Mouse (Mus musculus): ENCODE results near the gene Map2k1. TPM values are rescaled to one million over a fixed set of nuclear protein-coding genes. Genes with fewer than 3 reads are reported as not detected.
"Not testable (repeated sequence)": the region's sequence is repeated elsewhere in the genome, so short reads cannot be mapped to it uniquely, and the experiment has no call there.

Gene Map2k1
- polyA plus RNA-seq, 1 experiment from 2014 or later = 80.7 TPM

- H3K9me3 ChIP-seq (replicated peaks; ENCODE audit: control insufficient read depth, low read length) = no peaks in the 10 kb centered on the region
- H3K27me3 ChIP-seq (ENCODE audit: control insufficient read depth, insufficient read depth, low read length) = no peaks in the 10 kb centered on the region
- WGBS = 78% methylated on average over 4 of the region's 4 CpGs
- no peaks in the 10 kb centered on the region for H3K4me1 ChIP-seq (ENCODE audit: control insufficient read depth, insufficient read depth, low read length)
- H3K27ac ChIP-seq (ENCODE audit: low read length) = no peak overlapping the region
- H3K4me2 ChIP-seq (ENCODE audit: low read depth, low read length) = no peak overlapping the region
- ATAC-seq (ENCODE audit: insufficient read depth, low FRiP score) = no peak
- H3K36me3 ChIP-seq (ENCODE audit: control insufficient read depth, insufficient read depth, low read length) = no peaks in the 10 kb centered on the region
- no peak overlapping the region for H3K4me3 ChIP-seq (replicated peaks; ENCODE audit: low read length)
- H3K9ac ChIP-seq (ENCODE audit: low read length) = no peak overlapping the region
Observed at GRCm38 (mm10) chr9:64274291-64274690, 20.9 kb upstream of the Map2k1 start.

- H3K4me2 ChIP-seq (ENCODE audit: low read depth, low read length) = no peak overlapping the region
Observed at GRCm38 (mm10) chr9:64273757-64274156, 20.3 kb upstream of the Map2k1 start.

GRCm38 (mm10) chr9:64272611-64273010, 19.2 kb upstream of the Map2k1 start:
- 38% methylated on average over 7 of the region's 7 CpGs for WGBS
- Histone ChIP-seq H3K27ac (ENCODE audit: low read length) (no peak overlapping the region), H3K9me3 (replicated peaks; ENCODE audit: control insufficient read depth, low read length) (no peaks in the 10 kb centered on the region), H3K9ac (ENCODE audit: low read length) (no peak overlapping the region), H3K36me3 (ENCODE audit: control insufficient read depth, insufficient read depth, low read length) (no peaks in the 10 kb centered on the region), H3K4me3 (replicated peaks; ENCODE audit: low read length) (no peak overlapping the region), H3K4me1 (ENCODE audit: control insufficient read depth, insufficient read depth, low read length) (no peaks in the 10 kb centered on the region), H3K4me2 (ENCODE audit: low read depth, low read length) (no peak overlapping the region), H3K27me3 (ENCODE audit: control insufficient read depth, insufficient read depth, low read length) (no peaks in the 10 kb centered on the region)
- no peak for ATAC-seq (ENCODE audit: insufficient read depth, low FRiP score)

More at GRCm38 (mm10) chr9:64273757-64274156, 20.3 kb upstream of the Map2k1 start:
- Histone ChIP-seq H3K4me1 (ENCODE audit: control insufficient read depth, insufficient read depth, low read length) (no peaks in the 10 kb centered on the region), H3K4me3 (replicated peaks; ENCODE audit: low read length) (no peak overlapping the region), H3K36me3 (ENCODE audit: control insufficient read depth, insufficient read depth, low read length) (no peaks in the 10 kb centered on the region), H3K9ac (ENCODE audit: low read length) (no peak overlapping the region), H3K9me3 (replicated peaks; ENCODE audit: control insufficient read depth, low read length) (no peaks in the 10 kb centered on the region), H3K27ac (ENCODE audit: low read length) (no peak overlapping the region), H3K27me3 (ENCODE audit: control insufficient read depth, insufficient read depth, low read length) (no peaks in the 10 kb centered on the region)
- 74% methylated on average over 4 of the region's 4 CpGs for WGBS
- ATAC-seq (ENCODE audit: insufficient read depth, low FRiP score) = no peak

- 55% methylated on average over 3 of the region's 3 CpGs for WGBS
- H3K27ac ChIP-seq (ENCODE audit: low read length) = no peak overlapping the region
- H3K9me3 ChIP-seq (replicated peaks; ENCODE audit: control insufficient read depth, low read length) = no peaks in the 10 kb centered on the region
- H3K9ac ChIP-seq (ENCODE audit: low read length) = no peak overlapping the region
- no peaks in the 10 kb centered on the region for H3K4me1 ChIP-seq (ENCODE audit: control insufficient read depth, insufficient read depth, low read length)
- no peaks in the 10 kb centered on the region for H3K27me3 ChIP-seq (ENCODE audit: control insufficient read depth, insufficient read depth, low read length)
- no peak overlapping the region for H3K4me3 ChIP-seq (replicated peaks; ENCODE audit: low read length)
- ATAC-seq (ENCODE audit: insufficient read depth, low FRiP score) = no peak
- H3K36me3 ChIP-seq (ENCODE audit: control insufficient read depth, insufficient read depth, low read length) = no peaks in the 10 kb centered on the region
- H3K4me2 ChIP-seq (ENCODE audit: low read depth, low read length) = no peak overlapping the region
Observed at GRCm38 (mm10) chr9:64271249-64271648, 17.8 kb upstream of the Map2k1 start.

GRCm38 (mm10) chr9:64268836-64269235, 15.4 kb upstream of the Map2k1 start:
- ATAC-seq (ENCODE audit: insufficient read depth, low FRiP score); H3K9ac ChIP-seq (ENCODE audit: low read length); H3K9me3 ChIP-seq (replicated peaks; ENCODE audit: control insufficient read depth, low read length); H3K4me3 ChIP-seq (replicated peaks; ENCODE audit: low read length); H3K36me3 ChIP-seq (ENCODE audit: control insufficient read depth, insufficient read depth, low read length); H3K4me2 ChIP-seq (ENCODE audit: low read depth, low read length); H3K4me1 ChIP-seq (ENCODE audit: control insufficient read depth, insufficient read depth, low read length); H3K27me3 ChIP-seq (ENCODE audit: control insufficient read depth, insufficient read depth, low read length); H3K27ac ChIP-seq (ENCODE audit: low read length): not testable (repeated sequence)
- 96% methylated on average over 8 of the region's 8 CpGs for WGBS

GRCm38 (mm10) chr9:64268196-64268595, 14.8 kb upstream of the Map2k1 start:
- Histone ChIP-seq H3K36me3 (ENCODE audit: control insufficient read depth, insufficient read depth, low read length) (no peaks in the 10 kb centered on the region), H3K4me2 (ENCODE audit: low read depth, low read length) (no peak overlapping the region), H3K4me1 (ENCODE audit: control insufficient read depth, insufficient read depth, low read length) (no peaks in the 10 kb centered on the region), H3K4me3 (replicated peaks; ENCODE audit: low read length) (no peak overlapping the region), H3K9ac (ENCODE audit: low read length) (no peak overlapping the region), H3K27me3 (ENCODE audit: control insufficient read depth, insufficient read depth, low read length) (no peaks in the 10 kb centered on the region), H3K27ac (ENCODE audit: low read length) (no peak overlapping the region), H3K9me3 (replicated peaks; ENCODE audit: control insufficient read depth, low read length) (no peaks in the 10 kb centered on the region)
- ATAC-seq (ENCODE audit: insufficient read depth, low FRiP score) = no peak
- 74% methylated on average over 10 of the region's 10 CpGs for WGBS

GRCm38 (mm10) chr9:64267231-64267630, 13.8 kb upstream of the Map2k1 start:
- 72% methylated on average over 1 of the region's 1 CpGs for WGBS
- H3K4me3 ChIP-seq (replicated peaks; ENCODE audit: low read length) = no peak overlapping the region
- H3K4me1 ChIP-seq (ENCODE audit: control insufficient read depth, insufficient read depth, low read length) = no peaks in the 10 kb centered on the region
- no peak for ATAC-seq (ENCODE audit: insufficient read depth, low FRiP score)
- H3K27ac ChIP-seq (ENCODE audit: low read length) = no peak overlapping the region
- H3K36me3 ChIP-seq (ENCODE audit: control insufficient read depth, insufficient read depth, low read length) = no peaks in the 10 kb centered on the region
- no peaks in the 10 kb centered on the region for H3K27me3 ChIP-seq (ENCODE audit: control insufficient read depth, insufficient read depth, low read length)
- no peak overlapping the region for H3K9ac ChIP-seq (ENCODE audit: low read length)
- no peak overlapping the region for H3K4me2 ChIP-seq (ENCODE audit: low read depth, low read length)
- no peaks in the 10 kb centered on the region for H3K9me3 ChIP-seq (replicated peaks; ENCODE audit: control insufficient read depth, low read length)

- Histone ChIP-seq H3K9ac (ENCODE audit: low read length) (no peak overlapping the region), H3K36me3 (ENCODE audit: control insufficient read depth, insufficient read depth, low read length) (no peaks in the 10 kb centered on the region), H3K27me3 (ENCODE audit: control insufficient read depth, insufficient read depth, low read length) (no peaks in the 10 kb centered on the region), H3K27ac (ENCODE audit: low read length) (no peak overlapping the region), H3K9me3 (replicated peaks; ENCODE audit: control insufficient read depth, low read length) (no peaks in the 10 kb centered on the region), H3K4me2 (ENCODE audit: low read depth, low read length) (no peak overlapping the region), H3K4me3 (replicated peaks; ENCODE audit: low read length) (no peak overlapping the region), H3K4me1 (ENCODE audit: control insufficient read depth, insufficient read depth, low read length) (no peaks in the 10 kb centered on the region)
- ATAC-seq (ENCODE audit: insufficient read depth, low FRiP score) = no peak
- 36% methylated on average over 1 of the region's 1 CpGs for WGBS
Observed at GRCm38 (mm10) chr9:64264813-64265212, 11.4 kb upstream of the Map2k1 start.

GRCm38 (mm10) chr9:64261023-64261422, 7.6 kb upstream of the Map2k1 start:
- Histone ChIP-seq H3K4me3 (replicated peaks; ENCODE audit: low read length) (no peak overlapping the region), H3K36me3 (ENCODE audit: control insufficient read depth, insufficient read depth, low read length) (no peaks in the 10 kb centered on the region), H3K27me3 (ENCODE audit: control insufficient read depth, insufficient read depth, low read length) (no peaks in the 10 kb centered on the region), H3K4me1 (ENCODE audit: control insufficient read depth, insufficient read depth, low read length) (no peaks in the 10 kb centered on the region), H3K4me2 (ENCODE audit: low read depth, low read length) (no peak overlapping the region), H3K27ac (ENCODE audit: low read length) (no peak overlapping the region), H3K9ac (ENCODE audit: low read length) (no peak overlapping the region), H3K9me3 (replicated peaks; ENCODE audit: control insufficient read depth, low read length) (no peaks in the 10 kb centered on the region)
- ATAC-seq (ENCODE audit: insufficient read depth, low FRiP score) = no peak
- WGBS = 84% methylated on average over 4 of the region's 4 CpGs

- H3K27ac ChIP-seq (ENCODE audit: low read length) = no peak overlapping the region
- no peaks in the 10 kb centered on the region for H3K9me3 ChIP-seq (replicated peaks; ENCODE audit: control insufficient read depth, low read length)
- no peaks in the 10 kb centered on the region for H3K4me1 ChIP-seq (ENCODE audit: control insufficient read depth, insufficient read depth, low read length)
- H3K27me3 ChIP-seq (ENCODE audit: control insufficient read depth, insufficient read depth, low read length) = no peaks in the 10 kb centered on the region
- no peak overlapping the region for H3K4me2 ChIP-seq (ENCODE audit: low read depth, low read length)
- 77% methylated on average over 5 of the region's 5 CpGs for WGBS
- no peak overlapping the region for H3K4me3 ChIP-seq (replicated peaks; ENCODE audit: low read length)
- H3K36me3 ChIP-seq (ENCODE audit: control insufficient read depth, insufficient read depth, low read length) = no peaks in the 10 kb centered on the region
- ATAC-seq (ENCODE audit: insufficient read depth, low FRiP score) = no peak
- H3K9ac ChIP-seq (ENCODE audit: low read length) = no peak overlapping the region
Observed at GRCm38 (mm10) chr9:64259906-64260305, 6.5 kb upstream of the Map2k1 start.

Measured in stomach, embryonic 16.5 days (tissue).